In the genomic region with DNA sequence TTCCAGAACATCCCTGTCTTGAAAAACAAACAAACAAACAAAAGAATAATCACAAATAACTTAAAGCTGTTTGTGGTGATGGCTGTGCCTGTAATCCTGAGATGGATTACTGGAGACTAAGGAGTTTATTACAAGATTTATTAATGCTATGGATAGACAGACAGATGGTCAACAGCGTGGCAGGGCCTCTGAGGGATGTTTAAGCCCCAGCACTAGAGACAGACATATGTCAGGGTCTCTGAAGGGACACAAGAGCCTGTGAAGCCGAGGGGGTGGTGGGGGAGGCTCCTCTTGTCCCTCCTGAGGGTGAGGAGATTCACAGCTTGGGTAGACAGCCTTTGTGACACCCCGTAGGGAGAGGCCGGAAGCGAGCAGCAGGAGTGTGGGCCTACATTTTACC, we compare ENCODE assay signal across 23 mouse cellular contexts. TPM values are rescaled to one million over a fixed set of nuclear protein-coding genes. Genes with fewer than 3 reads are reported as not detected.
DNase-seq lines count a peak whose midpoint lies in the region; ATAC-seq and TF ChIP-seq lines count a peak whose summit lies in the region.
"Had no signal": no experiment of that assay in that cellular context is flagged by ENCODE, and none has a peak within 500 bp of the region (broad histone marks: within the 10 kb centered on the region; RNA-seq: fewer than 3 reads in every experiment).

No protein-coding gene starts in this region.

- peaks cover 24% of the 10 kb centered on the region for H3K4me1 ChIP-seq in forebrain, embryonic 16.5 days (replicated peaks; ENCODE audit: control insufficient read depth, insufficient read depth, low read length)
- peaks cover 23% of the 10 kb centered on the region for H3K4me1 ChIP-seq in forebrain, embryonic 15.5 days
- peaks cover 12% of the 10 kb centered on the region for H3K4me1 ChIP-seq in intestine, postnatal 0 days (replicated peaks; ENCODE audit: control insufficient read depth, insufficient read depth, low read length)
- peaks cover 53% of the 10 kb centered on the region for H3K4me1 ChIP-seq in intestine, embryonic 16.5 days (ENCODE audit: control insufficient read depth, insufficient read depth, low read length)
- peaks cover 64% of the 10 kb centered on the region for H3K4me1 ChIP-seq in lung, embryonic 15.5 days

- no peak overlapping the region for H3K4me2 ChIP-seq in forebrain, embryonic 16.5 days (ENCODE audit: low read length)
- H3K4me2 ChIP-seq in forebrain, embryonic 15.5 days (replicated peaks): no peak overlapping the region
- H3K4me2 ChIP-seq in intestine, postnatal 0 days (replicated peaks; ENCODE audit: low read depth): peak overlapping the region; percentile 27; the same call in 1 of the 2 replicates
- no peak overlapping the region for H3K4me2 ChIP-seq in intestine, embryonic 16.5 days (ENCODE audit: low read depth, low read length)
- no peak overlapping the region for H3K4me2 ChIP-seq in lung, embryonic 15.5 days
- H3K4me2 ChIP-seq: neural tube, embryonic 12.5 days had no signal

- H3K9ac ChIP-seq in forebrain, embryonic 16.5 days (replicated peaks; ENCODE audit: low read depth, low read length): no peak overlapping the region
- H3K9ac ChIP-seq in forebrain, embryonic 15.5 days (replicated peaks): no peak overlapping the region
- no peak overlapping the region for H3K9ac ChIP-seq in intestine, postnatal 0 days (ENCODE audit: low read depth, low read length)
- H3K9ac ChIP-seq in intestine, embryonic 16.5 days (ENCODE audit: low read depth, low read length): no peak overlapping the region
- H3K9ac ChIP-seq in lung, embryonic 15.5 days: no peak overlapping the region
- H3K9ac ChIP-seq: heart, embryonic 15.5 days; limb, embryonic 13.5 days; liver, embryonic 15.5 days; neural tube, embryonic 12.5 days had no signal

- H3K27me3 ChIP-seq in forebrain, embryonic 16.5 days (replicated peaks; ENCODE audit: control insufficient read depth, insufficient read depth, low read length): no peaks in the 10 kb centered on the region; the same call in 1 of the 2 replicates
- H3K27me3 ChIP-seq in forebrain, embryonic 15.5 days: no peaks in the 10 kb centered on the region
- no peaks in the 10 kb centered on the region for H3K27me3 ChIP-seq in intestine, postnatal 0 days (replicated peaks; ENCODE audit: control insufficient read depth, insufficient read depth, low read length)
- H3K27me3 ChIP-seq in intestine, embryonic 16.5 days (replicated peaks; ENCODE audit: control insufficient read depth, insufficient read depth, low read length): no peaks in the 10 kb centered on the region
- no peaks in the 10 kb centered on the region for H3K27me3 ChIP-seq in lung, embryonic 15.5 days
- H3K27me3 ChIP-seq: heart, embryonic 15.5 days; liver, embryonic 15.5 days had no signal

- no peak for TF ChIP-seq CTCF in intestine, postnatal 0 days (IDR thresholded peaks at IDR 0.05; ENCODE audit: low read depth)

- H3K4me3 ChIP-seq in forebrain, embryonic 16.5 days (replicated peaks; ENCODE audit: low read length): no peak overlapping the region
- no peak overlapping the region for H3K4me3 ChIP-seq in forebrain, embryonic 15.5 days
- H3K4me3 ChIP-seq in intestine, postnatal 0 days (ENCODE audit: low read depth, low read length): no peak overlapping the region
- H3K4me3 ChIP-seq in intestine, embryonic 16.5 days (ENCODE audit: low read length): no peak overlapping the region
- no peak overlapping the region for H3K4me3 ChIP-seq in lung, embryonic 15.5 days
- H3K4me3 ChIP-seq: embryonic facial prominence, embryonic 10.5 days; heart, embryonic 15.5 days; limb, embryonic 13.5 days; liver, embryonic 15.5 days; neural tube, embryonic 12.5 days had no signal

- no peak for DNase-seq in lung, postnatal 14 days
- DNase-seq in retina, embryonic 14.5 days (ENCODE audit: low spot score): peak; percentile 28
- no peak for DNase-seq in thymus, postnatal 25 days
- DNase-seq: adrenal gland, postnatal 14 days; cerebellum, adult 11 months; cerebellum, adult 9-11 months; forebrain, postnatal 0 days; kidney, adult 8-10 months; kidney, postnatal 36 days; midbrain, embryonic 14.5 days; right cerebral cortex, postnatal 14 days; thymus, postnatal 14 days had no signal

- ATAC-seq in forebrain, embryonic 16.5 days: no peak
- no peak for ATAC-seq in forebrain, embryonic 15.5 days (replicated peaks)
- no peak for ATAC-seq in intestine, postnatal 0 days
- ATAC-seq in intestine, embryonic 16.5 days: no peak
- no peak for ATAC-seq in lung, embryonic 15.5 days (ENCODE audit: borderline replicate concordance, extremely low read depth, low FRiP score, low TSS enrichment)
- ATAC-seq: lung, postnatal 0 days had no signal

- no peaks in the 10 kb centered on the region for H3K36me3 ChIP-seq in forebrain, embryonic 16.5 days (ENCODE audit: control insufficient read depth, insufficient read depth)
- H3K36me3 ChIP-seq in forebrain, embryonic 15.5 days: no peaks in the 10 kb centered on the region
- H3K36me3 ChIP-seq in intestine, postnatal 0 days (ENCODE audit: control insufficient read depth, insufficient read depth): no peaks in the 10 kb centered on the region
- H3K36me3 ChIP-seq in intestine, embryonic 16.5 days (ENCODE audit: control insufficient read depth, insufficient read depth, low read length): no peaks in the 10 kb centered on the region
- no peaks in the 10 kb centered on the region for H3K36me3 ChIP-seq in lung, embryonic 15.5 days
- H3K36me3 ChIP-seq: embryonic facial prominence, embryonic 10.5 days; heart, embryonic 15.5 days; limb, embryonic 13.5 days; liver, embryonic 15.5 days; neural tube, embryonic 12.5 days had no signal

- WGBS in forebrain, embryonic 16.5 days: 56% methylated on average over 5 of the region's 5 CpGs
- WGBS in forebrain, embryonic 15.5 days: 48% methylated on average over 5 of the region's 5 CpGs
- WGBS in intestine, postnatal 0 days: 76% methylated on average over 5 of the region's 5 CpGs
- WGBS in intestine, embryonic 16.5 days: 64% methylated on average over 5 of the region's 5 CpGs
- WGBS in lung, embryonic 15.5 days: 75% methylated on average over 5 of the region's 5 CpGs

- peak overlapping the region; percentile 28; the same call in 1 of the 2 replicates for H3K27ac ChIP-seq in forebrain, embryonic 16.5 days (ENCODE audit: low read length)
- no peak overlapping the region for H3K27ac ChIP-seq in forebrain, embryonic 15.5 days (replicated peaks)
- no peak overlapping the region for H3K27ac ChIP-seq in intestine, postnatal 0 days (ENCODE audit: low read depth, low read length)
- no peak overlapping the region for H3K27ac ChIP-seq in intestine, embryonic 16.5 days (ENCODE audit: low read length)
- peak overlapping the region; percentile 91; the same call in 1 of the 2 replicates for H3K27ac ChIP-seq in lung, embryonic 15.5 days
- H3K27ac ChIP-seq: neural tube, embryonic 12.5 days had no signal

- H3K9me3 ChIP-seq in forebrain, embryonic 16.5 days (ENCODE audit: control insufficient read depth, low read length): no peaks in the 10 kb centered on the region
- H3K9me3 ChIP-seq in forebrain, embryonic 15.5 days: no peaks in the 10 kb centered on the region
- no peaks in the 10 kb centered on the region for H3K9me3 ChIP-seq in intestine, postnatal 0 days (ENCODE audit: control insufficient read depth)
- H3K9me3 ChIP-seq in intestine, embryonic 16.5 days (ENCODE audit: control insufficient read depth, low read length): no peaks in the 10 kb centered on the region
- H3K9me3 ChIP-seq in lung, embryonic 15.5 days: no peaks in the 10 kb centered on the region
- H3K9me3 ChIP-seq: embryonic facial prominence, embryonic 10.5 days; heart, embryonic 15.5 days; limb, embryonic 13.5 days; liver, embryonic 15.5 days; neural tube, embryonic 12.5 days had no signal

RNA-seq across cellular contexts. Expression of gene Ldha, which starts 4.2 kb away (rescaled TPM):
- polyA plus RNA-seq in forebrain, embryonic 16.5 days (2015; fragmentation: Nextera tagmentation; extraction: Ambion mirVana): 782 and 824 TPM in 2 replicates
- polyA plus RNA-seq in forebrain, embryonic 15.5 days (2015; fragmentation: Nextera tagmentation; extraction: Ambion mirVana): 744 and 772 TPM in 2 replicates
- 1,258 and 1,338 TPM in 2 replicates for polyA plus RNA-seq in intestine, postnatal 0 days (2015; fragmentation: Nextera tagmentation; extraction: Ambion mirVana)
- 3,052 and 3,173 TPM in 2 replicates for polyA plus RNA-seq in intestine, embryonic 16.5 days (2015; fragmentation: Nextera tagmentation; extraction: Ambion mirVana)
- 1,840 and 1,954 TPM in 2 replicates for polyA plus RNA-seq in lung, embryonic 15.5 days (2015; fragmentation: Nextera tagmentation; extraction: Ambion mirVana)

RNA-seq across cellular contexts. Expression of gene Ldhc, which starts 23.9 kb away (rescaled TPM):
- polyA plus RNA-seq in forebrain, embryonic 16.5 days (2015; fragmentation: Nextera tagmentation; extraction: Ambion mirVana): 0.20 TPM in 1 of 2 replicates, not detected in the other
- polyA plus RNA-seq in forebrain, embryonic 15.5 days (2015; fragmentation: Nextera tagmentation; extraction: Ambion mirVana): not detected in 2 replicates
- polyA plus RNA-seq in intestine, postnatal 0 days (2015; fragmentation: Nextera tagmentation; extraction: Ambion mirVana): not detected in 2 replicates
- polyA plus RNA-seq in intestine, embryonic 16.5 days (2015; fragmentation: Nextera tagmentation; extraction: Ambion mirVana): not detected in 2 replicates
- polyA plus RNA-seq in lung, embryonic 15.5 days (2015; fragmentation: Nextera tagmentation; extraction: Ambion mirVana): 0.14 TPM in 1 of 2 replicates, not detected in the other
- polyA plus RNA-seq: forebrain, postnatal 0 days; heart, embryonic 15.5 days; limb, embryonic 13.5 days; neural tube, embryonic 12.5 days had no signal

RNA-seq across cellular contexts. Expression of gene Gtf2h1, which starts 41.2 kb away (rescaled TPM):
- polyA plus RNA-seq in forebrain, embryonic 16.5 days (2015; fragmentation: Nextera tagmentation; extraction: Ambion mirVana): 52.3 and 56.7 TPM in 2 replicates
- polyA plus RNA-seq in forebrain, embryonic 15.5 days (2015; fragmentation: Nextera tagmentation; extraction: Ambion mirVana): 48.8 and 51.5 TPM in 2 replicates
- 51.3 and 52.7 TPM in 2 replicates for polyA plus RNA-seq in intestine, postnatal 0 days (2015; fragmentation: Nextera tagmentation; extraction: Ambion mirVana)
- polyA plus RNA-seq in intestine, embryonic 16.5 days (2015; fragmentation: Nextera tagmentation; extraction: Ambion mirVana): 78.5 and 80.1 TPM in 2 replicates
- polyA plus RNA-seq in lung, embryonic 15.5 days (2015; fragmentation: Nextera tagmentation; extraction: Ambion mirVana): 40.6 and 43.8 TPM in 2 replicates

RNA-seq across cellular contexts. Expression of gene Hps5, which starts 41.2 kb away (rescaled TPM):
- 16.9 and 17.7 TPM in 2 replicates for polyA plus RNA-seq in forebrain, embryonic 16.5 days (2015; fragmentation: Nextera tagmentation; extraction: Ambion mirVana)
- polyA plus RNA-seq in forebrain, embryonic 15.5 days (2015; fragmentation: Nextera tagmentation; extraction: Ambion mirVana): 15.1 and 16.5 TPM in 2 replicates
- polyA plus RNA-seq in intestine, postnatal 0 days (2015; fragmentation: Nextera tagmentation; extraction: Ambion mirVana): 13.9 and 14.7 TPM in 2 replicates
- polyA plus RNA-seq in intestine, embryonic 16.5 days (2015; fragmentation: Nextera tagmentation; extraction: Ambion mirVana): 27.2 and 31.2 TPM in 2 replicates
- polyA plus RNA-seq in lung, embryonic 15.5 days (2015; fragmentation: Nextera tagmentation; extraction: Ambion mirVana): 19.3 and 21.3 TPM in 2 replicates

Comparison
In these comparisons a context has a peak if more than half of its experiments do, and no peak if none do; other contexts are left out.
1. H3K27ac ChIP-seq: peak in forebrain, embryonic 16.5 days (single experiment) and lung, embryonic 15.5 days (single experiment); none in forebrain, embryonic 15.5 days (single experiment), intestine, postnatal 0 days (single experiment) and intestine, embryonic 16.5 days (single experiment).